Mouse (Mus musculus) heart, adult 9 months (tissue): ENCODE measurements around the gene Rbpj.

Experiments
- DNase-seq, 2 experiments: peaks; one replicate each; pipeline ENCODE4 v3.0.0; 2022; ENCODE audit warnings: low spot score in 2 of 2

The Rbpj gene

DNA sequence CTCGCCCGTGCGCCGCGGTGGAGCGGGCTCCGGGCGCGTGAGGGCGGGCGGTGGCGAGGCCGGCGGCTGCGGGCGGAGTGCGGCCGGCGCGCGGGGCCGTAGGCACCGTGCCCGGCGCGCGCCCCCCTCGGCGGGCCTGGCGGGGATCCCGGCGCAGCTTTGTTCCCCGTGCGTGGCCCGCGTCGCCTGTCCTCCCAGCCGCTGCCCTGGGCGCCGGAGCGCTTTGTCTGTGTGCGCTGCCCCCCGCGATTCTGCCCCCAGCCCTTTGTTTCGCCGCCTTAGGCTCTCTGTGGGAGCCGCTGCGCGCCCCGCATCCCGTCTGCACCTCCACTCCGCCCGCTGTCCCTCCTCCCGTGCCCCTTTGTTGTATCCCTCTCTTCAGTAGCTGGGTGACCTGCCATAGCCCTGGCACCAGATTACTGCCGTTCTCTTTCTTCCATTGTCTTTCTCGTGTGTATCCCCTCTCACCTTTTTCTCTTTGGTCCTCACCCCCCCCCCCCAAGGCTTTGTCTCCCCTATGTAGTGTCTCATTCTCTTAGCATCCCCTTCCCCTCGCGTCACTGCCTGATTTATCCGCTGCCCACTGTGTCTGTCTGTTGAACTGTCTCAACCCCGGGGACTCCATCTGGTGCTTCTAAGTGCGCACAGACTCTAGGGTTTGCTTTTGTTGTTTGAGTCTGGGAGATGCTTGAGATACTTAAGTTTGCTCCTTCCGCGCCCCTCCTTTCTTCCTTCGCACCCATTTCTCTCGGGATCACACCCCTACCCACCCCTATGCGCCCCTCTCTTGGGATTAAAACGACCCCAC, 125.1 kb downstream of the Rbpj start:
- DNase-seq, result no peak

GRCm38 (mm10) chr5:53591683-53592050, 125.7 kb downstream of the Rbpj start:
- DNase-seq, result no peak

- DNase-seq, result no peak
Measured at GRCm38 (mm10) chr5:53593080-53593688, 127.2 kb downstream of the Rbpj start.

GRCm38 (mm10) chr5:53594274-53594673, 128.3 kb downstream of the Rbpj start:
- DNase-seq, result peak; percentile 28 to 53

DNA sequence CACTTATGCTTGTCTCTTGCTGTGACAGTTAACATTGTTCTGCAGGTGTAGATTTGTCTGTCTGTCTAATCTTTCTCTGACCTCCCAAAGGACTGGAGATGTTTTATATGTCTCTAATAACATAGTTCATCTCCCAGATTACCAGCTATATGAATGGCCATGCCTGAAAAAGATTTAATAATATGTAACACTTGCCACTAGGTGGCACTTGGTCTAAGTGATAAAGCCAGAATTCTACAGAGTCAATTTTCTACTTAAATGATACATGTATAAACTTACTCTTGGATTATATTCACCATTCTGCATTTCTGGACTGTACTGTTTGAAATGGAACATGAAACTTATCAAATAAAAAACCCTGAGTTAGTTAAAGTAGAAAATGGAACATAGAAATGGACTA, 132.6 kb downstream of the Rbpj start:
- no peak for DNase-seq

- no peak for DNase-seq
Measured at GRCm38 (mm10) chr5:53599116-53599515, 133.2 kb downstream of the Rbpj start.

DNA sequence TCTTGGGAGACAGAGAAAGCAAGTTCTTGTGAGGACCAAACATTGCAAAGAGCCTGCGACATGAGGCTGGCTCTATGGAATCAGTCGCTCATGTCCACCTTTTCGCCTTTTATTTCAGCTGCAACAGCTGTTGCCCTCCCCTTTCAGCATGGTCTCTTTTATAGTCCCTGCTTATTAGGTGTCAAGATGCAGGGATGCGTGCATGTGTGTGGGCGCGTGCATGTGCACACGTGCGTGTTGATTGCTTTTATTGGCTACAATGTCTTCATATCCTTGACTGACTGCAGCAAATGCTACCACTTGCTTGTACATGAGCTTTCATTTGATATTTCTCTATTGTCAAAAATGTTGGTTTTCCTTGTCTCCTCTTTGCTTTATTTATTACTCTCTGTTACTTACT, 136.2 kb downstream of the Rbpj start:
- no peak for DNase-seq

DNA sequence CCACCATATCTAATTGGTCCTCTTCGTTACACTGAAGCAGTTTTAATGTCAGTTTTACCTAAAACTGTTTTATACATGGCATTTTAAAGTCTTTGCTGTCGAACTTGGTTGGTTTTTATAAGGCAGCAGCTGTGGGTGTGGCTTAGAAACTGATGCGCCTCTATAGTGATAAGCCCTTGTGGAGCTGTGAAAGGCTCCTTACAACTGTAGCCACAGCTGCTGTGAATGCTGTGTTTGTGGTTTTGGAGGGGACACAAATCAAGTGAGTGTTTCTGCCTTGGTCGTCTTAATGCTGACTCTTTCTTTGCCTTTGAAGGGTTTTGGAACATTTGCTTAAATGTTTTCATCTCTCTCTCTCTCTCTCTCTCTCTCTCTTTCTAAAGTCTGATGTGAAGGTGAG, 139.5 kb downstream of the Rbpj start:
- DNase-seq, result no peak

GRCm38 (mm10) chr5:53607230-53607996, 141.5 kb downstream of the Rbpj start:
- DNase-seq, result no peak

GRCm38 (mm10) chr5:53618844-53619243, 152.9 kb downstream of the Rbpj start:
- no peak for DNase-seq

GRCm38 (mm10) chr5:53632026-53632425, 166.1 kb downstream of the Rbpj start:
- no peak for DNase-seq

DNA sequence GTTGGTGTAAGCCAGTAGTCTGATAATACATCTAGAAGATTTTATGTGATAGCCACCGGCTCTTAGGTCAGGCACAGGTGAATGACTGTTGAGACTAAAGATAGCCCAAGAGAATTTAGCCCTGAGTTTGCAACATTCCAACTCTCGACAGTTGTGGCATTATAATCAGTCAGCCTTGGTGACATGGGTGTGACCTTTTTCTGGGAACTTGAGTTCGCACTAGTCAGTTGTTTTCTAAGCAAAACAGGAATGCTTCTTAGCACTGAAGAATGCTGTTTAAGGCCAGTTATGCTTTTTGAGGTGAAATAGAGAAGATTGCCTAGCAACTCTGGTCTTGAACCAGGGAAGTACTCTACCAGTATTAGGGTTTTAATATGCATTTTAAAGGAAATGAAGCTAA, 170.8 kb downstream of the Rbpj start:
- DNase-seq, result no peak

DNA sequence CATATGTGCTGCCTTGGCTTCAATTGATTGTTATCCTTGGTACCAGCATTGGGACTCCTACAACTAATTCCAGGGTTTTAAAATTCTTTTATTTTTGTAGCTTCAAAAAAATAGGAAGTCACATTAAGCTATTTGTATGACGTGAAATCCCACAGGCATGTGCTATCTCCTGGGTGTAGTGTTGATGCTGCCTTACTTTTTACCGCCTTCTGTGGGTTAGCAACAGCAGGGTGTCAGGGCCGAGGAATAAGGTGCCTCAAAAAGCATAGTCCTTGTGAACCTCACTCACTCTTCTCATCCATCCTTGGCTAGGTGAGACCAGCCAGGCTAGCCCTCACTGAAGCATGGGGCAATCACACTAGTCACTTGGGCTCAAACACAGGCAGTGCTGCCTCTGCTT, 171.3 kb downstream of the Rbpj start:
- no peak for DNase-seq

- peak in 1 of 2 experiments; percentile 21 for DNase-seq
Measured at GRCm38 (mm10) chr5:53638647-53639046, 172.7 kb downstream of the Rbpj start.

DNA sequence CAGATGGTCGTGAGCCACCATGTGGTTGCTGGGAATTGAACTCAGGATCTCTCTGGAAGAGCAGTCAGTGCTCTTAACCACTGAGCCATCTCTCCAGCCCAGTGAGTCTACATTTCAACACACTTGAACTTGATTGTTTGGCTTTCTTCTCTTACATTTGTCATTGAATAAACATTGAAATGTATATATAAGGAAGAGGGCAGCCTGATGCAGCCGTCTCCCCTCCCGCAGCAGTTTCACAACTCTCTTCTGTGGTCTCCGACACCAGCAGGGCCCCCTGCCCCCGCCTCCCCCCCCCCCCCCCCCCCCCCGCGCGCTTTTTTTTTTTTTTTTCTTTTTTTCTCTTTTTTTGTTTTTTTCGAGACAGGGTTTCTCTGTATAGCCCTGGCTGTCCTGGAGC, 180.7 kb downstream of the Rbpj start:
- no peak for DNase-seq

DNA sequence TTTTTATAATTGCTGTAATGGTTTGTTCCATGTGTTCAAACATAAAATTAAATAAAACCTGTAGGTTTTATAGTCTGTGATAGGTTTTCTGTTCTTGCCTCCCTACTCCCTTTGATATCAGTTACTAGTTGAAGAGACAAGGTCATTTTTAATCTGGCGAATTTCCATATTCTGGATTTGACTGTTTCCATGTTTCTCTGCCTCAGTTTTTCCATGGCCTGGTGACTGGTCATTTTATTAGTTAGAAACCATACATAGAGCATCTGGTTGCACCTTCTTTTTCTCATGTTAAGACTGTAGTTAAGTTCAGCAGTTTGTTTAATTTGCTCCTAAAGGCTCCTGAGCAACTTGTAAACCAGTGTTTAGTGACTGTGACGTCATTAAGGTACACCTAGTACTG, 181.4 kb downstream of the Rbpj start:
- DNase-seq, result no peak

DNA sequence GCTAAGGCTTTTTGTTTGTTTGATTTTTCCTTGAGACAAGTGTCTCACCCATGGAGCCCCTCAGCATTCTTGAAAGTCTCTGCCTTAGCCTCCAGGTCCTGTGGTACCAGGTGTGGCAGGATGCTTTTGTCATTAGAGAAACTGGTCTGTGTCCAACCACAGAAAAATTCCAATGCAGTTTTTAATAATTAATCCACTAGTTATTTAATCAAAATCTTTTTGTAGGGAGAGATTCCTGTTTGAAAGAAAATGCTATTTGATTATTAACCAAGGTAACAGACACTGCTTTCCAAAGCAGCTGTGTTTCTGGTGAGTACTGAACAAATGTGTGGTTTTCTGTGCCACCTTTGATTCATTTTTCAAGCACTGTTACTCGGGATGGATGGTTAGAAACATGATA, 190.6 kb downstream of the Rbpj start:
- DNase-seq, result no peak

DNA sequence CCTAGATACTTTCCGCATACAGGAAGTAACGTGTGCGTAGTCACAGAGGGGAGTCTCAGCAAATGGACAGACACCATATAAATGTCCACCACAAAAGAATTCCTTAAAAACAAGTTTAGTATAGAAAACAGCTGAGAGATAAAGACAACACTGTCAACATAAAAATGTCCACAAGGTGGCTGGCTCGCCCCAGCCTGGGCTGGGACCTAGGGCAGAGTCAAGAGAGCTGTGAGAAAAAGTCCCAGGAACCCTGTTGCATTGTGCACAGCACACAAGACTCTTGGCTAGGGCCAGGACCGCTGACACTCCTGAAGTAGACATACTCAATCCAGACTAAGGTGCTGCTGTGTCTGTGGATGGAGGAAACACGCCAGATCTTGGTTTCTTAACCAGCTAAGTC, 192.0 kb downstream of the Rbpj start:
- DNase-seq, result no peak

DNA sequence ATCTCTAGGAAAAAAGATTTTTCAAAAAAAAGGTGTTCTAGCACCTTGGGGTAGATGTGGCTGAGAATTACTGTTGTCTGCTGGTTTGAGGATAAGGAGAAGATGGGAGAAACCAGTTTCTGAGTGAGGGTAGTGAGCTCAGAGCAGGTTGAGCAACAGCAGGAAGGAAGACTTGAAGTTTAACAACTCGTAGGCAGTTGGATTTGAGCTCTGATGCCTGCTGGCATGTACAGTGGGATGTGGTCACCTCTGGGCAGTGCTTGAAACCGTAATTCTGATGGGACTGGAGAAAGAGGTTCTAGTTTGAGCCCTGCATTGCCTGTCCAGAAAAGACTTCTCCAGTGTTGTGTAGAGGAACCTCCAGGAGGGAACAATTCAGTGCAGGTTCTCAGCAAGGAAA, 195.6 kb downstream of the Rbpj start:
- no peak for DNase-seq

- no peak for DNase-seq
Measured at GRCm38 (mm10) chr5:53662413-53662812, 196.5 kb downstream of the Rbpj start.

DNA sequence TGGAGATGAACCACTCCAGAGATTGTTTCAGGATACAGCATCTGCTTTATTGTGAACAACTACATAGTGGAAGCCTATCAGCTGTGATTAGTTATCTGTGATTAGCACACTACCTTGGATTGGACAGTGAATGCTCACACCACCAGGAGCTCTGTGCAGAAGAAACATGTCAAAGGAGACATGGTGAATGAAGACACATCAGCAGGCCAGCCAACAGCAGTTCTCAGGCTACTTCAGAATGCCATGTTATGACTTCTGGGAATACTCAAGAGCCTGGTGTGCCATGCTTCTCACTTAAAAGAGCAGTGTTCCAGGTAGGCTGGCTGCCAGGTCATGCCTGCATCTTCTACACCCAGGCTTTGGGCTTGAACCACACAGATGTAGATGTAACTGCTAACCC, 197.7 kb downstream of the Rbpj start:
- no peak for DNase-seq

DNA sequence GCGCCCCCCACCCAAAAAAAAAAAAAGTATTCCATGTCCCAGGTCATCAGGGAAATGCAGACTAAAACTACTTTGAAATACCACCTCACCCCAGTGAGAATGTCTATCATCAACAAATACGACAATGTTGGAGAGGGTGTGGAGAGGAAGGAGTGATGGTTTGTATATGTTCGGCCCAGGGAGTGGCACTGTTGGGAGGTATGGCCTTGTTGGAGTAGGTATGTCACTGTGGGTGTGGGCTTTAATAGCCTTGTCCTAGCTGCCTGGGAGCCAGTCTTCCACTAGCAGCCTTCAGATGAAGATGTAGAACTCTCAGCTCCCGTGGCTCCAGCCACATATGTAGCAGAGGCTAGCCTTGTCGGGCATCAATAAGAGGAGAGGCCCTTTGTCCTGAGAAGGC, 202.1 kb downstream of the Rbpj start:
- no peak for DNase-seq
